9 mouse cellular contexts compared by ENCODE assay signal in the genomic region with DNA sequence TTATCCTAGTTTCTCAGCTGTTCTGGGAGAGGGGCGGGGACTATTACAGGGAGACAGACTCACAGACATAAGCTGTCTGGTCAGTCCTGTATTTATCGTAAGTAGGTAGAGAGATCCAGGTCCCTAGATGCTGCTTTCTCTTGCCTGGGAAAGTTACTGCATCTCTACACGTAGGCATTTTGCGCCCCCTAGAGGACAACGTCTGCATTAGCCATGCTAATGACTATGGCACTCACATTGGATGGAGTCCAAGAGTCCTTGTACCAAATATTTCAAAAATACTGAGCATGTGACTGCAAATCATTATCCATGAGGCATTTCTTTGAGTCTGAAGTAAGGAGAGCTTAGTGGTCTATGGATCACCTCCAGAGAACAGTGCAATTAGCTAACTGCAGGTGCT. TPM values are rescaled to one million over a fixed set of nuclear protein-coding genes. Genes with fewer than 3 reads are reported as not detected.
DNase-seq lines count a peak whose midpoint lies in the region; ATAC-seq and TF ChIP-seq lines count a peak whose summit lies in the region.
"Had no signal": no experiment of that assay in that cellular context is flagged by ENCODE, and none has a peak within 500 bp of the region (broad histone marks: within the 10 kb centered on the region; RNA-seq: fewer than 3 reads in every experiment).

No protein-coding gene starts in this region.

- no peak for TF ChIP-seq POLR2A in embryonic fibroblast, embryonic 13.5 days (IDR thresholded peaks at IDR 0.05; ENCODE audit: low read depth, low read length)

- no peak overlapping the region for H3K4me3 ChIP-seq in forebrain, embryonic 11.5 days (ENCODE audit: low read depth, low read length)
- H3K4me3 ChIP-seq in forebrain, embryonic 16.5 days (replicated peaks; ENCODE audit: low read length), result no peak overlapping the region
- no peak overlapping the region for H3K4me3 ChIP-seq in embryonic fibroblast, embryonic 13.5 days (ENCODE audit: insufficient read depth, low read length)
- H3K4me3 ChIP-seq: limb, embryonic 13.5 days had no signal

- no peaks in the 10 kb centered on the region for H3K36me3 ChIP-seq in forebrain, embryonic 11.5 days (ENCODE audit: control insufficient read depth, insufficient read depth, low read length)
- no peaks in the 10 kb centered on the region for H3K36me3 ChIP-seq in forebrain, embryonic 16.5 days (ENCODE audit: control insufficient read depth, insufficient read depth)
- H3K36me3 ChIP-seq: limb, embryonic 13.5 days had no signal

- H3K9ac ChIP-seq in forebrain, embryonic 11.5 days (ENCODE audit: low read length), result no peak overlapping the region
- no peak overlapping the region for H3K9ac ChIP-seq in forebrain, embryonic 16.5 days (replicated peaks; ENCODE audit: low read depth, low read length)
- H3K9ac ChIP-seq: limb, embryonic 13.5 days had no signal

- H3K4me2 ChIP-seq in forebrain, embryonic 11.5 days (ENCODE audit: low read depth, low read length, severe bottlenecking), result no peak overlapping the region
- H3K4me2 ChIP-seq in forebrain, embryonic 16.5 days (ENCODE audit: low read length), result no peak overlapping the region
- H3K4me2 ChIP-seq: limb, embryonic 13.5 days had no signal

- no peaks in the 10 kb centered on the region for H3K4me1 ChIP-seq in forebrain, embryonic 11.5 days (replicated peaks; ENCODE audit: control insufficient read depth, insufficient read depth, low read length)
- H3K4me1 ChIP-seq in forebrain, embryonic 16.5 days (replicated peaks; ENCODE audit: control insufficient read depth, insufficient read depth, low read length), result no peaks in the 10 kb centered on the region
- H3K4me1 ChIP-seq in embryonic fibroblast, embryonic 13.5 days (ENCODE audit: control insufficient read depth, insufficient read depth, low read length), result no peaks in the 10 kb centered on the region; the same call in 1 of the 2 replicates

- H3K9me3 ChIP-seq in forebrain, embryonic 11.5 days (ENCODE audit: control insufficient read depth, low read length), result no peaks in the 10 kb centered on the region
- no peaks in the 10 kb centered on the region for H3K9me3 ChIP-seq in forebrain, embryonic 16.5 days (ENCODE audit: control insufficient read depth, low read length)
- H3K9me3 ChIP-seq: limb, embryonic 13.5 days had no signal

- peak; percentile 65; the same call in 1 of the 2 replicates for TF ChIP-seq CTCF in embryonic fibroblast, embryonic 13.5 days (IDR thresholded peaks at IDR 0.05; ENCODE audit: borderline replicate concordance, insufficient read depth, low read length)

- peak; percentile 79 for DNase-seq in forebrain, embryonic 11.5 days (ENCODE audit: low spot score)
- peak; percentile 28 to 37 for DNase-seq in CD8-positive naive resting alpha-beta T cell, adult 2 months (ENCODE audit: low read depth in 2 of 2, low spot score in 2 of 2)
- peak; percentile 30 for DNase-seq in c-Kit-negative CD71-positive TER-119-positive erythroid progenitor cells, embryonic 14.5 days (ENCODE audit: low read depth, low spot score)
- peak; percentile 86 to 89 for DNase-seq in kidney, postnatal 25 days
- peak; percentile 62 for DNase-seq in lung, postnatal 14 days
- DNase-seq in spleen, postnatal 4 days (ENCODE audit: low spot score in 2 of 2), result peak; percentile 58 to 73

- ATAC-seq in forebrain, embryonic 11.5 days (replicated peaks; ENCODE audit: low FRiP score), result no peak
- ATAC-seq in forebrain, embryonic 16.5 days, result no peak

- H3K27ac ChIP-seq in forebrain, embryonic 11.5 days (ENCODE audit: low read depth, low read length), result no peak overlapping the region
- no peak overlapping the region for H3K27ac ChIP-seq in forebrain, embryonic 16.5 days (ENCODE audit: low read length)
- no peak overlapping the region for H3K27ac ChIP-seq in embryonic fibroblast, embryonic 13.5 days (ENCODE audit: insufficient read depth, low read length)
- H3K27ac ChIP-seq: limb, embryonic 13.5 days had no signal

- 24% methylated on average over 5 of the region's 5 CpGs for WGBS in forebrain, embryonic 11.5 days
- WGBS in forebrain, embryonic 16.5 days, result 20% methylated on average over 5 of the region's 5 CpGs

- no peaks in the 10 kb centered on the region for H3K27me3 ChIP-seq in forebrain, embryonic 11.5 days (ENCODE audit: control insufficient read depth, insufficient read depth, low read length)
- H3K27me3 ChIP-seq in forebrain, embryonic 16.5 days (replicated peaks; ENCODE audit: control insufficient read depth, insufficient read depth, low read length), result no peaks in the 10 kb centered on the region
- H3K27me3 ChIP-seq: limb, embryonic 13.5 days had no signal

RNA-seq across cellular contexts. Expression of a gene that starts 38.7 kb away (rescaled TPM):
- 0.35 and 0.37 TPM in 2 replicates for polyA plus RNA-seq in forebrain, embryonic 11.5 days (2014; fragmentation: Nextera tagmentation; extraction: Ambion mirVana)
- 1.8 and 2.1 TPM in 2 replicates for polyA plus RNA-seq in forebrain, embryonic 16.5 days (2015; fragmentation: Nextera tagmentation; extraction: Ambion mirVana)
- not detected in 2 replicates for polyA plus RNA-seq in embryonic fibroblast, embryonic 13.5 days (2011; ENCODE audit: insufficient read length, low read depth, missing spikeins)

RNA-seq across cellular contexts. Expression of a gene that starts 45.5 kb away (rescaled TPM):
- 45.5 and 48.2 TPM in 2 replicates for polyA plus RNA-seq in forebrain, embryonic 11.5 days (2014; fragmentation: Nextera tagmentation; extraction: Ambion mirVana)
- polyA plus RNA-seq in forebrain, embryonic 16.5 days (2015; fragmentation: Nextera tagmentation; extraction: Ambion mirVana), result 72.2 and 78.6 TPM in 2 replicates
- polyA plus RNA-seq in embryonic fibroblast, embryonic 13.5 days (2011; ENCODE audit: insufficient read length, low read depth, missing spikeins), result 48.1 and 56.5 TPM in 2 replicates

Comparison
In these comparisons a context has a peak if more than half of its experiments do, and no peak if none do; other contexts are left out.
1. DNase-seq: peak in every context shown above with its lines; median percentile 88 in kidney, postnatal 25 days; 79 in forebrain, embryonic 11.5 days; 66 in spleen, postnatal 4 days; 62 in lung, postnatal 14 days; 32 in CD8-positive naive resting alpha-beta T cell, adult 2 months; 30 in c-Kit-negative CD71-positive TER-119-positive erythroid progenitor cells, embryonic 14.5 days.